Mouse (Mus musculus): ENCODE measurements around the gene Snx17.
"Not testable (repeated sequence)": the region's sequence is repeated elsewhere in the genome, so short reads cannot be mapped to it uniquely, and the experiment has no call there.

The Snx17 gene

DNA sequence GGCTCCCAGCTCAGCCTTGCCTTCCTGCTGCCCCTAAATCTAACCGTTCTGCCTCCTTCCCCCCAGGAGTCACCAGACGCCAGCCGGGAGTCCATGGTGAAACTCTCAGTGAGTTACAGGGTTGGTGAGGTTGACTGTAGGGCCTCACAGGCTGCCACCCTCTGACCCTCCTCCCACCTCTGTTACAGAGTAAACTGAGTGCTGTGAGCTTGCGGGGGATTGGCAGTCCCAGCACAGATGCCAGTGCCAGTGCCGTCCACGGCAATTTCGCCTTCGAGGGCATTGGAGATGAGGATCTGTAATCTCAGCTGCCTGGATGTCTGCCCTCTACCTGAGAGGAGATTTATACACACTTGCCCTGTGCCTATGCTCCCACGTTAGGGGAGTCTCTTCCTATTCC lies 5.1 kb downstream of the Snx17 start:
- no peak for DNase-seq

- no peak for DNase-seq
These were observed 5.7 kb downstream of the Snx17 start for GRCm38 (mm10) chr5:31198616-31199320.

- peak; percentile 23 for DNase-seq
These were observed 6.4 kb downstream of the Snx17 start for GRCm38 (mm10) chr5:31199321-31199892.

GRCm38 (mm10) chr5:31199893-31200292 lies 6.9 kb downstream of the Snx17 start:
- peak; percentile 22 for DNase-seq

DNA sequence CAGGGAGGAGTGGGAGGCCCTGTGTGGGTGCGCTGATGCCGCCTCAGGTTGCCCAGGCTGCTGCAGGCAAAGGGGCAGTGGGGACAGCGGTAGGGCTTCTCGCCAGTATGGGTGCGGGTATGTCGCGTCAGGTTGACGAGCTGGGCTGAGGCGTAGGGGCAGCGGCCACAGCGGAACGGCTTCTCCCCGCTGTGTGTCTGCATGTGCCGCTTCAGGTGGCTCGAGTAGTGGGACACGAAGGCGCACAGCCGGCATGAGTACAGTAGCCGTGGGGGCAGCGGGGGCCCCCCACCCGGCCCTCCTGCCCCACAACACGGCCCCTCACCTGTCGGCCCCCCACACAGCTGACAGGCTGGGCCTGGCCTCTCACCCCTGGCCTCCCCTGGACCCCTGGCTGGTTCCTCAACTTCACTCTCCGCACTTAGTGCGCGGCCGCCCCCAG lies 7.3 kb downstream of the Snx17 start:
- peak; percentile 42 for DNase-seq

DNA sequence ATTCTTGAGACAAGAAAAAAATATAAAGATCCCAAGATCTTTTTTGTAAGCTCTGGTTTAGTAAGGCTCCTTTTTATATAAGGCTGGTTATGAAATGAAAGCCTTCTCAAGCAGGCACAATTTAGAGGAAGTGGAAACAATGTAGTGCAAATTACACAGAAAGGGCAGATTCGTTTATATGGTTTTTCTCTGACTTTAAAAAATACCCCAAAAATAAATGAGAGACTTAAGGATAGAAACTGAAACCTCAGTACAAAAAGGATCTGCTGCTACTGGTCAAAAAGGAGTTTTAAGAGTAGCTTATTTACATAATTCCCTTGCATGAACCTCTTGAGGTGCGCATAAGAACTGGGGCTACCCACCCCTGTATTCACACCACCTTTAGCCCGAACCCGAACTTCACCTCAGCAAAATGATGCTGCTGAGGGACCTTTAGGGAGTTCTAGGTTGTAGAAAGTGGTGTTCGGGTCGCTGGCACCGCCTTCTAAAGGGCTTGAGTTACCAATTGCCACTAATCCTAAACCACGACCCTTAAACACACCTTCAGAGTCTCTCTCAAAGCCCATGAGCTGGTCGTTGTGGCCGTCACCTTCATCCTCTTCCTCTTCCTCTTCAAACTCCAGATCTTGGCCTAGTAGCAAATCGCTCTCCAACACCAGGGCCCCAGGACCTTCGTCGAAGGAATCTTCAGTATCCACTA lies 8.2 kb downstream of the Snx17 start:
- no peak for DNase-seq

DNA sequence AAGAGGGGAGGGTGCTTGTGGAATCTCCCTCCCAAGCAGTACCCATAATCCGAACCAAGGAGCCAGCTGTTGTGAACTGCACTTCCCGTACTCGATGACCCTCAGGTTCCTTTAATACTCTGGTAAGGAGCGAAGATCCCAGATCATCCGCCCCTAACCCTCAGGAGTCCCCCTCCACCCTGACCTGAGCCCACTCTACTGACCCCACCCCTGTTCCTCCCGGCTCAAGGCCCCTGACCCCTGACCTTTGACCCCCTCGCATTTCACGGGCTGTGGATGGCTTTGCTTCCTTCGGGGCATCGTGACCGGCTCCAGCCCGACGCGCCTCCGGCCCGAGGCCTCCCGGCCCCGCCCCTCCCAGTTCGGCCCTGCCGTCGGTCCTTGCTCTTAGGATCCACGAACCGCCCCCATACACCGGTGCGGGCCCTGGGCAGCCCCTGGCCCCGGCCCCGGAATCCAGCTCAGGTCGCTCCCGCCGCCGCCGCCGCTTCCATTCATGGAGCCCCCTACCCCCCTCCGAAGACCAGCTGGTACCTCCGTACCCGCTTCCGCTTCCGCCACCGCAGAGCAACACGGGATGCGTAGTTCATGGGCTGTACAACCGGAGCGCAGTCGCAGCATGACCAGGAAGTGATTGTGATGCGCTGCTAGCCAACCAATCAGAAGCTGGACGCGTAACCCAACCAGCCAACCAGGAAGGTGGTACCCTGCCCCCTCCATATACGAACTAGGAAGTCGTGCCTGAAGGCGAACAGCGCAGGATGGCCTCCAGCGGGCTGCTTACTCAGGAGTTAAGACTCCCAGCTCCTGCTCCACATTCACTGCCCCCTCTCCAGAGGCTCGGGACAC lies 8.9 kb downstream of the Snx17 start, which contains the start of gene Zfp513:
Gene Zfp513 (minus strand): TSS at position 562 of the 849 bp plus-strand sequence.
- peak; percentile 94 for DNase-seq

GRCm38 (mm10) chr5:31202933-31203332 lies 9.9 kb downstream of the Snx17 start:
- DNase-seq: no peak

DNA sequence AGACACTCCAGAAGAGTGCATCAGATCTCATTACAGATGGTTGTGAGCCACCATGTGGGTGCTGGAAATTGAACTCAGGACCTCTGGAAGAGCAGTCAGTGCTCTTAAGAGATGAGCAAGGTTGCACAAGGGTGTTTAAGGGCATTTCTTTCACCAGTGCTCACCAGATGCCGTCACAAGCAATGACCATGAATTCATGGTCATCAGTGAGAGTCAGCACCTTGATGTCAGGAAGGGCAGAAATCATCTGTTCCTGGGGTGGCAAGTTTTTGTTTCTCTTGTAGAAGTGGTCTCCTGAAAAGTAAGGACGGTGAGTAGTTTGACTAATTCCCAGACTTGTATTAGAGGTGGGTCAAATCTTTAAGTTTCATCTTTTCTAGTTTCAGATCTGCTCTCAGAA lies 10.8 kb downstream of the Snx17 start:
- DNase-seq: no peak

DNA sequence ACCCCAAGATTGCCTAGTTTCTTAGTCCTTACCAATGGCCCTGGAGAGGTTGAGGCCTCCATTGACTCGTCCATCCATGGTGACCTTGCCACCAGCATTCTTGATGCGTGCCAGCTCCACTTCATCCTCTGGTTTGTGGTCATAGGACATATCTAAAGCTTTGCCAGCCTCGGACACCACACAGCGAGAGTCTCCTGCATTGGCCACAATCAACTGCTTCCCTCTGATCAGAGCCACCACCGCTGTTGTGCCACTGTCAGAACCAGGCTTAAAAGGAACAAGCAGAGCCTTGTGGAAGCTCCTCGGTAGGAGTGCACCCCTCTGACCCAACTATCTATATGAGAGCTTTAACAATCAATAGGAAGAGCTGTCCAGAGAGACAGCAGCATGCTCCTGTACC lies 11.4 kb downstream of the Snx17 start:
- DNase-seq: no peak

DNA sequence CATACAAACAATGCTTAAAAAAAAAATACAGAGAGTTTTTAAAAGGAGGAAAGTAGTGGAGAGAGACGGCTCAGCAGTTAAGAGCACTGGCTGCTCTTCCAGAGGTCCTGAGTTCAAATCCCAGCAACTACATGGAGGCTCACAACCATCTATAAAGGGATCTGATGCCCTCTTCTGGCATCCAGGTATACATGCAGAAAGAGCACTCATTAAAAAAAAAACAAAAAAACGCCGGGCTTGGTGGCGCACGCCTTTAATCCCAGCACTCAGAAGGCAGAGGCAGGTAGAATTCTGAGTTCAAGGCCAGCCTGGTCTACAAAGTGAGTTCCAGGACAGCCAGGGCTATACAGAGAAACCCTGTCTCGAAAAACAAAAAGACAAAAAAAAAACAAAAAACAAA lies 23.5 kb downstream of the Snx17 start:
- DNase-seq: not testable (repeated sequence)

DNA sequence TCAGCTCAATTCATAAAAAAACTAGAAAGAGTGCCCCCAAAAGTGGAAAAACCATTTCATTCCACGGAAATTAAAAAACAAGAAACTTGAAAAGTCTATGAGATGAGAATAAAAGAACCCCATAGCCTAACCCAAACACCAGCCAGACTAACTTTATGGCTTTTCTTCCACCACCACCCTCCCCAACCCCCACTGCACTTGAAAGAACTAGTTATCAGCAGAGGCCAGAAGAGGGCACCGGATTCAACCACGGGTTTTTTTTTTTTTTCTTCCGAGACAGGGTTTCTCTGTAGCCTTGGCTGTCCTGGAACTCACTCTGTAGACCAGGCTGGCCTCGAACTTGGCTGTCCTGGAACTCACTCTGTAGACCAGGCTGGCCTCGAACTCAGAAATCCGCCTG lies 25.3 kb downstream of the Snx17 start:
- no peak for DNase-seq

- DNase-seq: no peak
These were observed 26.0 kb downstream of the Snx17 start for GRCm38 (mm10) chr5:31219070-31219469.

- no peak for DNase-seq
These were observed 26.4 kb downstream of the Snx17 start for GRCm38 (mm10) chr5:31219474-31219873.

- no peak for DNase-seq
These were observed 27.0 kb downstream of the Snx17 start for GRCm38 (mm10) chr5:31219911-31220447.

- DNase-seq: peak; percentile 97
These were observed 27.6 kb downstream of the Snx17 start, which contains the start of gene Ppm1g for GRCm38 (mm10) chr5:31220448-31221303. TSS of gene Ppm1g (minus strand) at chr5:31220687.

DNA sequence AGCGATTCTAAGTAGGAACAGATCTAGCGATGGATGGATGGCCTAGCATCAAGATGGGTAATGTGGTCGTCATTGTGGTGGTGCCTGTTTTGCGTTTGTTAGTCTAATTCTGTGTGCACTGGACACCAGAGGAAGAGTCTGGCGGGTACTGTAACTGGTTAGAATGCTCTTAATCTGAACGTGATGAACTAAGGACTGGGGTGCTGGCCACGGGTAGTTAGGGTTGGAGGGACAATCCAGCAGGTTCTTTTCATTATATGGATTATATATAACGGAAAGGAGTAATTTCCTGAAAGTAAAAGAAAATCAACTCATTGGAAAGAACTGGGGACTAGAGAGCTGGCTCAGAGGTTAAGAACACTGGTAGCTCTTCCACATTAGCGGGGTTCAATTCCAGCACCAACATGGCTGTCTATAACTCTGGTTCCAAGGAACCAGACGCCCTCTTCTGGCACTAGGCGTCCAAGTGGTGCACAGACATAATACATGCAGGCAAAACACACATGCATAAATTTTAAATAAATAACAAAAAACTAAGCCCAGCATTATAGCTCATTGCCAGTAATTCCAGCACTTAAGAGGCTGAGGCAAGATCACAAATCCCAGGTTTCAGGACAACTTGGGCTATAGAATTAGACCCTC lies 28.4 kb downstream of the Snx17 start:
- DNase-seq: no peak

- DNase-seq: no peak
These were observed 29.7 kb downstream of the Snx17 start for GRCm38 (mm10) chr5:31222696-31223095.

DNA sequence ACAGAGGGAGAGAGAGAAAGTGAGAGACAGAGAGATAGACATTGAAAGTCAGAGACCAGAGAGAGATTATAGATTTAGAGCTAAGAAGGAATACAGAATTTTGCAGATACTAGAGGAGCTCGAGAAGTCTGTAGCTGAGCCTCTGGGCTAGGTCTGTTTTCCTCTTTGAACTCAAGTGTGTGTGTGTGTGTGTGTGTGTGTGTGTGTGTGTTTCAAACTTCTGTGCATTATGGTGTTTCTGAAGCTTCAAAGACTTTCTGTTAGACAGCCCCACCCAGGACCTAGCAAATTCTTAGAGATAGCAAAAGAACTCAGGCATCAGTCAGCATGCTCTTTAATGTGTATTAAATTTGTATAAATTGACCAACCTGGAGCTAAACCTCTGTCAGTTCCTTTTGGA lies 33.6 kb downstream of the Snx17 start:
- DNase-seq: no peak

- DNase-seq: peak; percentile 96
These were observed 47.9 kb downstream of the Snx17 start, which contains the start of the genes Nrbp1 and Gm9970 for GRCm38 (mm10) chr5:31240637-31241521. TSS of gene Nrbp1 (plus strand) at chr5:31240864. TSS of gene Gm9970 (minus strand) at chr5:31241232.

All from cerebellum, adult 8-10 months (tissue).